Mouse (Mus musculus): ENCODE results near the gene Nsf.
A peak's percentile ranks its signal among the peaks of the same experiment; 100 is the strongest.
"Not testable (repeated sequence)": the region's sequence is repeated elsewhere in the genome, so short reads cannot be mapped to it uniquely, and the experiment has no call there.

Gene Nsf

GRCm38 (mm10) chr11:103892831-103893230 lies 61.0 kb downstream of the Nsf start:
- DNase-seq (ENCODE audit: low spot score in 2 of 2), result no peak

DNA sequence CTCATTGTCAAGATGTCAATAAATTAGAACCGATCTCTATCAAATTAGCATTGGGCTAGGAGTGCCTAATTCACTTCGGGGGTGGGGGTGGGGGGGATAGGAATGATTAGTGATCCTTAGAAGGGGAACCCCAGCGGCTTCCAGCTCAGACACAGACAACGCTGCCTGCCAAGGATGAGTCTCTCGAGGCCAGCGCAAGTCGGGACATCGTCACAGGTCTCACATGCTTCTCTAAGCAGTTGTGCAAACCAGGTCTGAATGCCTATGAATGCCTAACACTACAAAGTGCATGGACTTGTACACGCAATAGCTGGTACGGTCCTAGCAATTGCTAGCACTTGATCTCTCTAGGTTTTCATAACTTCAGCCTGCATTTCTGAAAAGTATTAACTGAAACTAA lies 62.1 kb downstream of the Nsf start:
- DNase-seq (ENCODE audit: low spot score in 2 of 2), result no peak

- no peak for DNase-seq (ENCODE audit: low spot score in 2 of 2)
These were observed 63.3 kb downstream of the Nsf start for GRCm38 (mm10) chr11:103890337-103891186.

DNA sequence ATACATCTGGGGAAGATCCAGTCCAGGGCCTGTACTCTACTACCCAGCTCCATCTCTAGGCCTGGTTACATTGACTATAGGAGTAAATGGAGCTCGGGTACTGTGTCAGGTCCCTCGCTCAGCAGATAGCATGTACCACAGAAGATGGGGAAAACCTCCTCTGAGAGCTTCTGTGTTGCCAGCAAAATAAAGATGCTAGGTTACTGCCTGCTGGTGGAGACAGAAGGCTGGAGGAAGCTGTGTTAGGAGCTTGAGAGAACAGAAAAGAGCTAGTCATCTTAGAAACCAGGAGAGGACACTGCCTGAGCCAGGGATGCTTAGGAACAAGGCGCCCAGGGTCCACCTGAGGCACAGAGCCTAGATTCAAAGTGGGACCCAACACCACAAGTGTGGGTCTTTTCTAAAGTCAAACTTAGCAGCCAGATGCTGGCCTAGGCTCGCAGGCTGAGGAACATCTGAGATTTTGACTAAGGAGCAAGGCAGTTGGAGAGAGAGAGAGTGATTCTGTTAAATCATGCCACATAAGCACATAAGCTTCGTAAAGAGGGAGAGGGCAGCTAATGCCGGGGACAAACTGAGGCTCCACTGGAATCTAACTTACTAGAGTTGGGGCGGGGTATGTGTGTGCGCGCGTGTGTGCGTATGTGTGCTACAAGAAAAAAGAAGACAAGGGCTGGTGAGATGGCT lies 66.0 kb downstream of the Nsf start:
- no peak for DNase-seq (ENCODE audit: low spot score in 2 of 2)

DNA sequence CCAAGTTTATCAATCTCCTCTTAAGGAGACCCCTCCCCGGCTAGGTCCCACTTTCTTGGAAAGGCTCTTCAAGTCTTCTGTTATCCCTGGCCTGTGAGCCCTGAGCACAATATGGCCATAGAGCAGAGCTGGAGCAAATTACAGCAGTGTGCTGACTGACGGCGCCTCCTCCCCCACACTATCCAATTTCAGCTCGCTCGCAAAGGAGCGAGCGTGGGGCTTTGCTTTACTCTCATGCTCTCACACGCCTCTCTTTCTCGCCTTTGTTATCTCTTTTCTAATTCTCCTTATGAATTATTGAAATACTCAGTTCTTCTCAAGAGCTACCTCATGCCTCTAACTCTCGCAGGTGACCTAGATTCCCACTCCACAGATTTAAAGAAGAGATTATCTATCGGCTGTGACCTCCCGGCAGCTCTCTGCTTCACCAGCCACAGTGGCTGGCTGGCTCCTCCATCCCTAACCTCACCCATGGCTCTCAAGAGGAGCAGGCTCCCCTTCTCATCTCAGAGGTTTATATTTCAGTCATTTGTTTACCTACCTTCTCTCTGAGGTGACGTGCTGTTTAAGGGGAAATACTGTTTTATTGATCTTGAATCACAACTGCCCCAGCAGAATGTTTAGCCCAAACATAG lies 69.0 kb downstream of the Nsf start:
- DNase-seq (ENCODE audit: low spot score in 2 of 2), result no peak

GRCm38 (mm10) chr11:103883793-103884192 lies 70.1 kb downstream of the Nsf start:
- no peak for DNase-seq (ENCODE audit: low spot score in 2 of 2)

- not testable (repeated sequence) for DNase-seq (ENCODE audit: low spot score in 2 of 2)
These were observed 74.4 kb downstream of the Nsf start for GRCm38 (mm10) chr11:103879476-103879875.

GRCm38 (mm10) chr11:103878441-103878840 lies 75.4 kb downstream of the Nsf start:
- no peak for DNase-seq (ENCODE audit: low spot score in 2 of 2)

GRCm38 (mm10) chr11:103870352-103870751 lies 83.5 kb downstream of the Nsf start:
- no peak for DNase-seq (ENCODE audit: low spot score in 2 of 2)

- no peak for DNase-seq (ENCODE audit: low spot score in 2 of 2)
These were observed 86.2 kb downstream of the Nsf start for GRCm38 (mm10) chr11:103867702-103868101.

DNA sequence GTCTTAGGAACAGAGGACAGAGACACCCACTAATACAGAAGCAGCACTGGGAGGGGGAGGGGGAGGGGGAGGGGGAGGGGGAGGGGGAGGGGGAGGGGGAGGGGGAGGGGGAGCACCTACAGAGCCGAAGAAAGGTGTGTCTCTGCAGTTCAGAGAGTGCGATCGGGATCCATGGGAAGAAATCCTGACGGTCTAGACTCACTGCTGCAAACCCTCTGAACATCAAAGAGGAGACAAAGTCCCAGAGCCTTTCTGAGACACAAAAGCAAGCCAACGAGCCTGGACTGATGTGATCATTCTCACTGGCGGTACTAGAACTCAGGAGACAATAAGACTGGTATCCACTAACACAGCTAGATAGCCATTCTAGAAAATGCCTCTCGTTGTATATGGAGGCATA lies 88.5 kb downstream of the Nsf start:
- DNase-seq (ENCODE audit: low spot score in 2 of 2), result no peak

- no peak for DNase-seq (ENCODE audit: low spot score in 2 of 2)
These were observed 89.4 kb downstream of the Nsf start for GRCm38 (mm10) chr11:103864486-103864885.

- no peak for DNase-seq (ENCODE audit: low spot score in 2 of 2)
These were observed 90.9 kb downstream of the Nsf start for GRCm38 (mm10) chr11:103862951-103863350.

DNA sequence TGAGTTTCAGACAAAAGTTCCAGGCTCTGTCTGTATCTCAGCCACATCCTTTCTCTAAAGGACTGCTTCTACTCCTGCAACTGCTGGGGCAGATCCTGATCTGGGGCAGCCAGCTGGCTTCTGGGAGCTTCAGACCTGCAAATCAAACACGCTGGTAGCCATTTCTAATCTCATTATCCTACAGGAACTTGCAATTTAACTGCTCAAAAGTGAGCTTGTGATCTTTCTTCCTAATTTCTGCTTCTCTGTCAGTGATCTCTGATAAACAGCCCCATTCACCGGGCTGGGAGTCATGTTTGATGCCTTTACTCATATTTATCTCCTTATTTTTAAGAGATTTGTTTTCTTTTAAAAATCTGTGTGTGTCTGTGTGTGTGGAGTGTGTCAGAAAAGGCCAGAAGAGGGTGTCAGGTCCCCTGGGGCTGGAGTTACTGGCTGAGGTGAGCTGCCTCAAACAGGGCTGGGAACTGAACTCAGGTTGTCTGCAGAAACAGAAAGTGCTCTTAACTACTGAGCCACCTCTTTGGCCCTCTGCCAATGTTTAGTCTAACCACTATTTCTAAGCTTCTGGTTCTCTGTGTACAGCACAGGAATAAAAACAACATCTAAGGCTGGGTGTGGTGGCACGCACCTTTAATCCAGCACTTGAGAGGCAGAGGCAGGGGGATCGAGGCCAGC lies 93.8 kb downstream of the Nsf start:
- no peak for DNase-seq (ENCODE audit: low spot score in 2 of 2)

- DNase-seq (ENCODE audit: low spot score in 2 of 2), result no peak
These were observed 95.1 kb downstream of the Nsf start for GRCm38 (mm10) chr11:103858760-103859159.

DNA sequence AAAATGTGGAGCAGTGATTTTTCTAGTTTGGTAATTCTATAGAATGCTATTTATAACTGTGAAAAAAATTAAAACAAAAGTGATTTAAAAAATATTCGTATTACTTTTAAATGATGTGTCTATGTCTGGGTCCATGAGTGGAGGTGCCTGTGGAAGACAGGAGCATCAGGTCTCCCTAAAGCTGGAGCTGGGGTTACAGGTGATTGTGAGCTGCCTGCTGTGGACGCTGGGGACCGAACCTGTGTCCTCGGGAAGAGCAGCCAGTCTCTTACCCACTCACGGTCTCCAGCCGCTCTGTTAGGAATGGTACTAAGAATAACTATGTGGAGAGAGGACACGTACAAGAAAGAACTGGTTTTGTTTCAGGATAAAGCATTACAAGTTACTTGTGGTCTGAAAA lies 97.2 kb downstream of the Nsf start:
- no peak for DNase-seq (ENCODE audit: low spot score in 2 of 2)

- DNase-seq (ENCODE audit: low spot score in 2 of 2), result no peak
These were observed 99.6 kb downstream of the Nsf start for GRCm38 (mm10) chr11:103854294-103854693.

DNA sequence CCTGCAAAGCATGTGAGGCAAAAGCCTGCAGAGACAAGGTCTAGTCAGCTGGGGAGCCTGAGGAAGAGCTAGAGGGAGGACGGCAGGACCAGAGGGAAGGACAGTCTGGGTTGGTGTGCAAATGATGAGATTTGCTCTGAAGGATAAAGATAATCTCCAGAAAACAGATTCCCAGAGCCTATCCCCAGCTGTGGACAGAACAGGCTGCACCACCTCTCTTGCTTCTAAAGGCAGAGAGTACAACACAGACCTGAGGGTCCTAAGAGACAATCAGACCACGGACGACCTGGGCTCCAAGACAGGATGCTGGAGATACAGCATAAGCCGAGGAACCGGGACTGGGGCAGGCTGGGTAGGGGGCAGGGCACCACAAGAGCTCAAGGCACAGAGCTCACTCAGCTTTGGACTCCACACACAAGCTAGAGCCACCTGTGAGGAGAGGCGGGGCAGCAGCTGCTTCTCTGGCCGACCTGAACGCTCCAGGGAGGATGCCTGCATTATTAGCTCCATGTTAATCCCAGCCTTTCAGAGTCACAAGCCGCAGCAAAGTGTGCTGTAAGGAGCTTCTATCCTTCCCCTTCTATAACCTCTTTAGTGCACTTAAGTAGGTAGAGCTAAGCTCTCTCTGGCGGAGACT lies 100.5 kb downstream of the Nsf start:
- no peak for DNase-seq (ENCODE audit: low spot score in 2 of 2)

GRCm38 (mm10) chr11:103852590-103853283 lies 101.1 kb downstream of the Nsf start:
- no peak for DNase-seq (ENCODE audit: low spot score in 2 of 2)

GRCm38 (mm10) chr11:103848287-103848686 lies 105.6 kb downstream of the Nsf start:
- DNase-seq (ENCODE audit: low spot score in 2 of 2), result no peak

DNA sequence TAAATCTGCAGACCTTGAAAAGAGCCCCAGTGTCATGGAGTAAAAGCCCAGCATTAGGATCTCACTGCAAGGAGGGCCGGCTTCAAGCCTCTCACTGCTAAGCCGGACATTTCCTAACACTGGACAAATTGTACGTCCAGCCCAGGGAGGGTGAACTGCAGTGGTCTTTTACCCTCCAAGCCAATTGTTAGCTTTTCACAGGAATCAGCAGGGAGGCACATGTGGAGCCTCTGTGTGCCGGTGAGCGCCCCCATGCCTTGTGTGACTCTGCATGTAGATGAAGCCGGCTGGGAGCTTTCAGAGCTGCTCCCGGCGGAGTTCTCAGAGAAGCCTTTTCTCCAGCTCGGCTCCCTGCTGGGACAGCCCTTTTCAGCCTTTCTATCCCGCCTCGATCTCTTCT lies 113.0 kb downstream of the Nsf start:
- peak in 1 of 2 experiments; percentile 27 for DNase-seq (ENCODE audit: low spot score in 2 of 2)
